Mouse (Mus musculus) limb, embryonic 12.5 days (tissue): ENCODE results near the gene Rapgef4. TPM values are rescaled to one million over a fixed set of nuclear protein-coding genes. Genes with fewer than 3 reads are reported as not detected.

Experiments used
- ATAC-seq: fragments of 200-750 bp; cut with Nextera tagmentation; 2 replicates; pipeline ENCODE4 v1.8.0; 2017; ENCODE audit warnings: low read depth, moderate TSS enrichment; ENCODE audit not compliant: insufficient number of reproducible peaks, insufficient read depth, low FRiP score, low TSS enrichment
- H3K27ac ChIP-seq: fragments of 300-500 bp; sonication (generic); 2 replicates; pipeline ENCODE4 v1.5.1; 2016; ENCODE audit warnings: mild to moderate bottlenecking, moderate library complexity
- H3K27me3 ChIP-seq: fragments of 300-500 bp; sonication (generic); 2 replicates; pipeline ENCODE4 v1.6.1; 2016; ENCODE audit warnings: mild to moderate bottlenecking, moderate library complexity
- H3K36me3 ChIP-seq: fragments of 300-500 bp; sonication (generic); 2 replicates; pipeline ENCODE4 v1.6.1; 2016; ENCODE audit warnings: mild to moderate bottlenecking, moderate library complexity
- H3K4me1 ChIP-seq: fragments of 300-500 bp; sonication (generic); replicated peaks from 2 replicates; pipeline ENCODE4 v1.6.1; 2016
- H3K4me2 ChIP-seq: fragments of 300-500 bp; sonication (generic); 2 replicates; pipeline ENCODE4 v1.6.1; 2016; ENCODE audit warnings: mild to moderate bottlenecking, moderate library complexity
- H3K4me3 ChIP-seq: fragments of 300-500 bp; sonication (generic); replicated peaks from 2 replicates; pipeline ENCODE4 v1.5.1; 2016; ENCODE audit warnings: mild to moderate bottlenecking
- H3K9ac ChIP-seq: fragments of 300-500 bp; sonication (generic); replicated peaks from 2 replicates; pipeline ENCODE4 v1.6.1; 2016; ENCODE audit warnings: mild to moderate bottlenecking, moderate library complexity
- H3K9me3 ChIP-seq: fragments of 300-500 bp; sonication (generic); 2 replicates; pipeline ENCODE4 v1.6.1; 2016; ENCODE audit warnings: mild to moderate bottlenecking, moderate library complexity
- WGBS: fragments of 180-500 bp; shearing (Covaris S2); methylation state at CpG from one replicate; pipeline ENCODE4 v1.1.7; 2016; 5-methylcytosine and 5-hydroxymethylcytosine counted together
- polyA plus RNA-seq: library from polyadenylated mRNA; unstranded; fragments of >200 nt; fragmentation: Nextera tagmentation; extraction: Ambion mirVana; gene quantifications from 2 replicates; pipeline ENCODE4 v1.2.1, GENCODE M21; 2016

Gene Rapgef4
- 2.1 and 2.7 TPM in 2 replicates for polyA plus RNA-seq

GRCm38 (mm10) chr2:71980771-71981342 lies at the start of gene Rapgef4:
Gene Rapgef4 (plus strand): TSS chr2:71981240.
- no peak for ATAC-seq
- peak within 1 kb of the TSS; percentile 94 for H3K4me2 ChIP-seq
- no peak within 1 kb of the TSS for H3K27ac ChIP-seq

GRCm38 (mm10) chr2:71934046-71934445 lies 47.0 kb upstream of the Rapgef4 start:
- 89% methylated on average over 8 of the region's 8 CpGs for WGBS
- Histone ChIP-seq H3K36me3 (no peaks in the 10 kb centered on the region), H3K9ac (no peak overlapping the region), H3K27me3 (no peaks in the 10 kb centered on the region), H3K9me3 (no peaks in the 10 kb centered on the region), H3K27ac (no peak overlapping the region), H3K4me2 (no peak overlapping the region), H3K4me3 (no peak overlapping the region), H3K4me1 (no peaks in the 10 kb centered on the region)
- ATAC-seq: no peak

More at GRCm38 (mm10) chr2:71980771-71981342, at the start of gene Rapgef4:
- H3K4me3 ChIP-seq: peak within 1 kb of the TSS; percentile 61
- H3K9ac ChIP-seq: peak within 1 kb of the TSS; percentile 60
- 2% methylated on average over 35 of the region's 52 CpGs for WGBS
- peaks cover 11% of the 10 kb centered on the region for H3K4me1 ChIP-seq
- H3K36me3 ChIP-seq: no peaks in the 10 kb centered on the region
- H3K27me3 ChIP-seq: peaks cover 44% of the 10 kb centered on the region
- no peaks in the 10 kb centered on the region for H3K9me3 ChIP-seq

- Histone ChIP-seq H3K27ac (no peak overlapping the region), H3K4me2 (no peak overlapping the region), H3K9ac (no peak overlapping the region), H3K36me3 (no peaks in the 10 kb centered on the region), H3K27me3 (no peaks in the 10 kb centered on the region), H3K4me1 (no peaks in the 10 kb centered on the region), H3K4me3 (no peak overlapping the region), H3K9me3 (no peaks in the 10 kb centered on the region)
- ATAC-seq: no peak
- WGBS: 92% methylated on average over 1 of the region's 1 CpGs
Observed at GRCm38 (mm10) chr2:71936711-71937110, 44.3 kb upstream of the Rapgef4 start.

- Histone ChIP-seq H3K4me3 (no peak overlapping the region), H3K27me3 (no peaks in the 10 kb centered on the region), H3K9me3 (no peaks in the 10 kb centered on the region), H3K4me1 (no peaks in the 10 kb centered on the region), H3K36me3 (no peaks in the 10 kb centered on the region), H3K9ac (no peak overlapping the region), H3K27ac (no peak overlapping the region), H3K4me2 (no peak overlapping the region)
- WGBS: 87% methylated on average over 3 of the region's 3 CpGs
- no peak for ATAC-seq
Observed at GRCm38 (mm10) chr2:71937649-71938308, 43.3 kb upstream of the Rapgef4 start.

GRCm38 (mm10) chr2:71938716-71939393 lies 42.2 kb upstream of the Rapgef4 start:
- Histone ChIP-seq H3K4me1 (no peaks in the 10 kb centered on the region), H3K27me3 (no peaks in the 10 kb centered on the region), H3K9ac (no peak overlapping the region), H3K9me3 (no peaks in the 10 kb centered on the region), H3K27ac (no peak overlapping the region), H3K36me3 (no peaks in the 10 kb centered on the region), H3K4me2 (no peak overlapping the region), H3K4me3 (no peak overlapping the region)
- ATAC-seq: no peak
- 67% methylated on average over 6 of the region's 6 CpGs for WGBS

GRCm38 (mm10) chr2:71941005-71941720 lies 39.9 kb upstream of the Rapgef4 start:
- no peaks in the 10 kb centered on the region for H3K9me3 ChIP-seq
- H3K27me3 ChIP-seq: no peaks in the 10 kb centered on the region
- no peak for ATAC-seq
- WGBS: 93% methylated on average over 3 of the region's 3 CpGs
- H3K4me2 ChIP-seq: no peak overlapping the region
- no peaks in the 10 kb centered on the region for H3K4me1 ChIP-seq
- no peak overlapping the region for H3K4me3 ChIP-seq
- H3K9ac ChIP-seq: no peak overlapping the region
- no peaks in the 10 kb centered on the region for H3K36me3 ChIP-seq
- no peak overlapping the region for H3K27ac ChIP-seq

GRCm38 (mm10) chr2:71941721-71942087 lies 39.3 kb upstream of the Rapgef4 start:
- no peak overlapping the region for H3K9ac ChIP-seq
- no peak overlapping the region for H3K27ac ChIP-seq
- no peak for ATAC-seq
- H3K9me3 ChIP-seq: no peaks in the 10 kb centered on the region
- no peak overlapping the region for H3K4me3 ChIP-seq
- H3K4me1 ChIP-seq: no peaks in the 10 kb centered on the region
- no peak overlapping the region for H3K4me2 ChIP-seq
- H3K36me3 ChIP-seq: no peaks in the 10 kb centered on the region
- WGBS: 91% methylated on average over 5 of the region's 5 CpGs
- no peaks in the 10 kb centered on the region for H3K27me3 ChIP-seq

GRCm38 (mm10) chr2:71951212-71951611 lies 29.8 kb upstream of the Rapgef4 start:
- Histone ChIP-seq H3K4me2 (no peak overlapping the region), H3K4me1 (no peaks in the 10 kb centered on the region), H3K4me3 (no peak overlapping the region), H3K27ac (no peak overlapping the region), H3K36me3 (no peaks in the 10 kb centered on the region), H3K27me3 (no peaks in the 10 kb centered on the region), H3K9ac (no peak overlapping the region), H3K9me3 (no peaks in the 10 kb centered on the region)
- no peak for ATAC-seq
- 73% methylated on average over 4 of the region's 4 CpGs for WGBS

- no peak overlapping the region for H3K4me3 ChIP-seq
Observed at GRCm38 (mm10) chr2:71955637-71956036, 25.4 kb upstream of the Rapgef4 start.

GRCm38 (mm10) chr2:71956463-71956862 lies 24.6 kb upstream of the Rapgef4 start:
- H3K4me3 ChIP-seq: no peak overlapping the region
- WGBS: 76% methylated on average over 5 of the region's 5 CpGs
- H3K9ac ChIP-seq: no peak overlapping the region
- no peak overlapping the region for H3K27ac ChIP-seq
- no peaks in the 10 kb centered on the region for H3K36me3 ChIP-seq
- H3K9me3 ChIP-seq: no peaks in the 10 kb centered on the region
- no peak overlapping the region for H3K4me2 ChIP-seq
- H3K27me3 ChIP-seq: no peaks in the 10 kb centered on the region
- H3K4me1 ChIP-seq: no peaks in the 10 kb centered on the region
- no peak for ATAC-seq

More at GRCm38 (mm10) chr2:71955637-71956036, 25.4 kb upstream of the Rapgef4 start:
- Histone ChIP-seq H3K4me2 (no peak overlapping the region), H3K4me1 (no peaks in the 10 kb centered on the region), H3K9ac (no peak overlapping the region), H3K27me3 (no peaks in the 10 kb centered on the region), H3K36me3 (no peaks in the 10 kb centered on the region), H3K9me3 (no peaks in the 10 kb centered on the region), H3K27ac (no peak overlapping the region)
- ATAC-seq: no peak
- WGBS: 18% methylated on average over 8 of the region's 8 CpGs

- 90% methylated on average over 1 of the region's 1 CpGs for WGBS
- H3K4me1 ChIP-seq: no peaks in the 10 kb centered on the region
- no peaks in the 10 kb centered on the region for H3K27me3 ChIP-seq
- no peak for ATAC-seq
- no peaks in the 10 kb centered on the region for H3K9me3 ChIP-seq
- no peak overlapping the region for H3K4me2 ChIP-seq
- H3K27ac ChIP-seq: no peak overlapping the region
- H3K4me3 ChIP-seq: no peak overlapping the region
- H3K36me3 ChIP-seq: no peaks in the 10 kb centered on the region
- H3K9ac ChIP-seq: no peak overlapping the region
Observed at GRCm38 (mm10) chr2:71957951-71958350, 23.1 kb upstream of the Rapgef4 start.
